Mouse (Mus musculus): ENCODE data around the gene Apon. TPM values are rescaled to one million over a fixed set of nuclear protein-coding genes. Genes with fewer than 3 reads are reported as not detected.

The Apon gene
- polyA plus RNA-seq, 1 experiment = not detected

DNA sequence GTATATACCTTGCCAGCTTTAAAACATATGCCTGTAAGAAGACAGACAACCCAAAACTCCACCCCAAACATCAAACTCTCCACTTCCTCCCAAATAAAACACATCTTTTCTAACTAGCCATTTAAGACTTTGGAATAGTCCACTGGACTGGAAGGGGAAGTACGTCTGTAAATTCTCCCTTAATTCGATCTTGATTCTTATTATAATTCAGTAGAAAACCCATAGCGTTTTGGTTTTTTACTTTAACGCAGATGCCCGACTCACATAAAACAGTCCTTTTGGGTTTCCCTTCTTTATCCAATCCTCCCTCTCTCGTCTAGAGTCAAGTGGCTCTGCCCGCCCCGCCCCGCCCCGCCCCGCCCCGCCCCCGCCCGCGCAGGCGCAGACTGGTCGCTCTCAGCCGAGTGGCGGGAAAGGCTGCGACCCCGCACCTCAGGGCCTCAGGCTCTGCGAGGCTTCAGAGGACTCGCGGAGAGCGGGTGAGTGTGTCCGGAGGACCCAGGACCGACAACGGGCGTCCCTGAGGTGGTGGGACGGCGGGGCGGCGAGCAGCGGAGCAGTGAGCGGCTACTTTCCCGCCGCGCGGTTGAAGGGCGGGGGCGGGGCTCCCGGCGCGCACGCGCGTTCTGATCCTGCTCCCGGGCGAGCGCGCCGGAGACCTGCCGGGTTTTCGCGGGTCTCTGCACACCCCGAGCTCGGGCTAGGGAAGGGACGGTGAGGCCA is 22.0 kb upstream of the Apon start, which contains the start of gene Timeless:
TSS of gene Timeless (plus strand) at position 369 of the 723 bp plus-strand sequence.
- Histone ChIP-seq H3K27ac (ENCODE audit: insufficient read depth, low read depth, low read length) (peak within 1 kb of the TSS; percentile 71), H3K4me3 (ENCODE audit: insufficient read depth, low read length) (peak within 1 kb of the TSS; percentile 82), H3K4me1 (ENCODE audit: control insufficient read depth, insufficient read depth, low read length) (peaks cover 35% of the 10 kb centered on the region)
- TF ChIP-seq POLR2A (IDR thresholded peaks at IDR 0.05; ENCODE audit: borderline replicate concordance, low read depth, low read length) = no peak
- TF ChIP-seq CTCF (IDR thresholded peaks at IDR 0.05; ENCODE audit: low read depth, low read length) = no peak

DNA sequence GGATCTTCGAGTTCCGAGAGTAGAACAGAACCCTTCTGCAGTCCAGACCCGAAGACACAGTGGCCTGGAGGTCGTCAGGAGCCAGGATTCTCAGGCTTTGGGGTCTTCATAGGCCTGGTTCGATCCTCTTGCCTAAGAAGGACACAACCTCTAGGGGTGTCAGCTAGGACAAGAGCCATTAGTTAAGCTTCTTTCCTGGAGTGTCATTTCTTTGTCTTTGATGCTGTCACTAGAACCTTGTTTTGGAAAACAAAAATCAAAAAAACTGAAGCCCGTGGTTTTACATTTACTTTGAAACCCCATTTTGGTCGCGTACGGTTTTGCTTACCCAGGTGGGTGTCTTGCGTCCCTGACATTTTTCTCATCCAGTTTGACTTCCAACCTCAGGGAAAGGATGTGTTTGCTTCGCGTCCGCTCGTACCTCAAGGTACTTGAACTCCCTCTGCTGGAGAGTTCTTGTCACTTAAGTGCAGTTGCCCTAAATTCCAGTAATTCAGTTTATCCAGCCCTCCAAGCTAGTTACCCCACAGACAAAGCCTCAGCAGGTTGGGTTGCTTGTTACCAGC is 21.4 kb upstream of the Apon start:
- H3K4me1 ChIP-seq (ENCODE audit: control insufficient read depth, insufficient read depth, low read length) = peaks cover 33% of the 10 kb centered on the region
- peak overlapping the region; percentile 82 for H3K4me3 ChIP-seq (ENCODE audit: insufficient read depth, low read length)
- no peak for TF ChIP-seq POLR2A (IDR thresholded peaks at IDR 0.05; ENCODE audit: borderline replicate concordance, low read depth, low read length)
- no peak for TF ChIP-seq CTCF (IDR thresholded peaks at IDR 0.05; ENCODE audit: low read depth, low read length)
- H3K27ac ChIP-seq (ENCODE audit: insufficient read depth, low read depth, low read length) = peak overlapping the region; percentile 71

DNA sequence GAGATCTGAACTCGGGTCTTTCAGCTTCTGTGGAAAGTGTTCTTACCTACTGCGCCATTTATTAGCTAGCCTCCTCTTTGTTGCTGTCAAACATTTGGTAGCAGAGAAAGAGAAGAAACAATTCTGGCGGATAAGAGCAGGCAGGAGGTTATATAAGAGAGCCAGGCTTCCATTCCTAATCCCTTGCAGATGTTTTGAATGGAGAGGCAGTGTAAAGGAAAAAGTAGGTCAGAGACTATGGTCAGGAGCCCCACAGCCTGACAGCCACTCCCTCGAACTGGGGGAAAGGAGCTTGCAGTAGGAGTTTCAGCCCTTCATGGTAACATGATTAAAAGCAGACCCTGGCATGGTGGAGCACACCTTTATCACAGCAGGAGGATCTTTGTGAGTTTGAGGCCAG is 17.6 kb upstream of the Apon start:
- Histone ChIP-seq H3K4me1 (ENCODE audit: control insufficient read depth, insufficient read depth, low read length) (peaks cover 31% of the 10 kb centered on the region), H3K27ac (ENCODE audit: insufficient read depth, low read depth, low read length) (no peak overlapping the region), H3K4me3 (ENCODE audit: insufficient read depth, low read length) (no peak overlapping the region)
- TF ChIP-seq POLR2A (IDR thresholded peaks at IDR 0.05; ENCODE audit: borderline replicate concordance, low read depth, low read length) (no peak), CTCF (IDR thresholded peaks at IDR 0.05; ENCODE audit: low read depth, low read length) (no peak)

DNA sequence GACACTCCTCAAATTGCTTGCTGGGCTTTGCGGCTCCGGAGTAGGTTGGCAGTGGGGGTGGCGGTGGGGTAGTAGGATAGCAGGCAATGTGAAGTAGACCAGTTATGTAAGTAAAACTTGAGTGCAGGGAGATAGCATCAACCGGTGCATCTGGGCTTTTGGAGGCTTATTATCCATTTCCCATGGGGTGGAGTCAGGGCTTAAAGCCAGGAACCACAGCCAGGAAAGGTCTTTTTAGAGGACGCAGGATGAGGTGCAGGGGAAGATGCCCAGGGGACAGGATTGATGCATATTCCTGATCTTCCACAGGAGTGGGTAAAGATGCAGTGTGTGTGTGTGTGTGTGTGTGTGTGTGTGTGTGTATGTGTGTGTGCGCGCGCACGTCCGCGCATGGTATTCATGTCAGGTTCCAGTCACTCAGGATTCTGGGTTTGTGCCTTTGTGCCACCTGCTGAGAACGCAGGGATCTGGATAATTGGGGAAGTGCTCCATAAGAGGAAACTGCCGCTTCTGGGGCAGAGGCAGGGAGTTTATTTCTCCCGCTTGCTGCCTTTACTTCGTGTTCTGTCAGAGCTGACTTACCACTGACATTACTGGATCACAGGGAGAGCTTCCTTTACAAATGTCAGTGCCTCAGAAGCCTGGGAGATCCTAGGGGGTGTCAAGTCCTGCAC is 16.0 kb upstream of the Apon start:
- peaks cover 29% of the 10 kb centered on the region for H3K4me1 ChIP-seq (ENCODE audit: control insufficient read depth, insufficient read depth, low read length)
- no peak for TF ChIP-seq POLR2A (IDR thresholded peaks at IDR 0.05; ENCODE audit: borderline replicate concordance, low read depth, low read length)
- TF ChIP-seq CTCF (IDR thresholded peaks at IDR 0.05; ENCODE audit: low read depth, low read length) = no peak
- H3K27ac ChIP-seq (ENCODE audit: insufficient read depth, low read depth, low read length) = peak overlapping the region; percentile 43
- no peak overlapping the region for H3K4me3 ChIP-seq (ENCODE audit: insufficient read depth, low read length)

DNA sequence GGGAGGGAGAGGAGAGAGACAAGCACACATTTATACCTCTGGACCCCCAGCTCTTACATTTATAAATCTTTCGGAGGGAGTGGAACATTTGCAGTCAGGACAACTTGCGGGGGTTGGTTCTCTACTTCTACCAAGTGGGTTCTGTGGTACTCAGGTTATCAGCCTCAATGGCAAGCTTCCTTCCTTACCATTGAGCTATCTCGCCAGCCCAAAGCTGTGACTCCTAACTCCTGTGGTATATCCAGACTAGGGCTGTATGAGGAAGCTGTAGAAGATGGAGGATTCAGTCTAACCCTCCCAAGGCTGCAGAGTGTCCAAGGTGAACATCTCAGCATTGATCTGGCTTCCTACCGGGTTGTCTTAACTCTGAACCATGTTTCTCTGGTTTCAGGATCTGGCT is 14.8 kb upstream of the Apon start:
- peaks cover 22% of the 10 kb centered on the region for H3K4me1 ChIP-seq (ENCODE audit: control insufficient read depth, insufficient read depth, low read length)
- H3K4me3 ChIP-seq (ENCODE audit: insufficient read depth, low read length) = no peak overlapping the region
- H3K27ac ChIP-seq (ENCODE audit: insufficient read depth, low read depth, low read length) = no peak overlapping the region
- TF ChIP-seq POLR2A (IDR thresholded peaks at IDR 0.05; ENCODE audit: borderline replicate concordance, low read depth, low read length) (no peak), CTCF (IDR thresholded peaks at IDR 0.05; ENCODE audit: low read depth, low read length) (no peak)

GRCm38 (mm10) chr10:128240131-128240530 is 13.8 kb upstream of the Apon start:
- no peak overlapping the region for H3K4me3 ChIP-seq (ENCODE audit: insufficient read depth, low read length)
- TF ChIP-seq CTCF (IDR thresholded peaks at IDR 0.05; ENCODE audit: low read depth, low read length) (no peak), POLR2A (IDR thresholded peaks at IDR 0.05; ENCODE audit: borderline replicate concordance, low read depth, low read length) (no peak)
- H3K4me1 ChIP-seq (ENCODE audit: control insufficient read depth, insufficient read depth, low read length) = peaks cover 16% of the 10 kb centered on the region
- no peak overlapping the region for H3K27ac ChIP-seq (ENCODE audit: insufficient read depth, low read depth, low read length)

DNA sequence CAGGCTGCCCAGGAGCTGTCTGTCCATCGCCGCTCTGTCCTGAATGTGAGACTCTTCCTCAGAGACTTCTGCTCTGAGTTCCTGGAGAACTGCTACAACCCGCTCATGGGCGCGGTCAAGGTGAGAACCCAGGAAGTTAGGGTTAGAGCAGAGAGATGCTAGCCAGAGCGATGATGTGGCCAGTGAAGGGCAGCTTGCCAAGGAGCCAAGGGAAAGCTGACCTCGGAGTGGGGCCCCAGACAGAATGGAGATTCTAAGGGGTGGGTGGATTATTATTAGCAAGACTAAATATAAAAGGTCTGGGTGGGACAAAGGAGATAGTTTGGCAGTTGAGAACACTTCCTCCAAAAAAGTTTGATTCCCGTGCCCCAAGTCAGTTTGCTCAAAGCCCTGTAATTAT is 10.6 kb upstream of the Apon start:
- TF ChIP-seq POLR2A (IDR thresholded peaks at IDR 0.05; ENCODE audit: borderline replicate concordance, low read depth, low read length) (no peak), CTCF (IDR thresholded peaks at IDR 0.05; ENCODE audit: low read depth, low read length) (no peak)
- Histone ChIP-seq H3K27ac (ENCODE audit: insufficient read depth, low read depth, low read length) (no peak overlapping the region), H3K4me1 (ENCODE audit: control insufficient read depth, insufficient read depth, low read length) (peaks cover 6% of the 10 kb centered on the region), H3K4me3 (ENCODE audit: insufficient read depth, low read length) (no peak overlapping the region)

DNA sequence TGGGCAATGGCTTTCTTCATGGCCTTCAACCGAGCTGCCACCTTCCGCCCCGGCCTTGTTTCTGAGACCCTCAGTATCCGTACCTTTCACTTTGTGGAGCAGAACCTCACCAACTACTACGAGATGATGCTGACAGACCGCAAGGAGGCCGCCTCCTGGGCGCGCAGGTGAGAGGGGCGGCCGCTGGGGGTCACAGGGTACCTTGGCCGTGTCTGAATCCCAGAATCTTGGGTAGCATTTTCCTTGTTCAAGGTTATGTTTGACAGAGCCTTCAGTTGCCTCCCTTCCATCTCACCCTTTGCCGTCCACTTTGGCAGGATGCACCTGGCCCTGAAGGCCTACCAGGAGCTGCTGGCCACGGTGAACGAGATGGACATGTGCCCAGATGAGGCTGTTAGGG is 9.8 kb upstream of the Apon start:
- Histone ChIP-seq H3K4me1 (ENCODE audit: control insufficient read depth, insufficient read depth, low read length) (0 out of 2 replicates have a peak, but pooled peaks cover under 1% of the 10 kb centered on the region), H3K27ac (ENCODE audit: insufficient read depth, low read depth, low read length) (no peak overlapping the region), H3K4me3 (ENCODE audit: insufficient read depth, low read length) (no peak overlapping the region)
- TF ChIP-seq POLR2A (IDR thresholded peaks at IDR 0.05; ENCODE audit: borderline replicate concordance, low read depth, low read length) (no peak), CTCF (IDR thresholded peaks at IDR 0.05; ENCODE audit: low read depth, low read length) (no peak)

DNA sequence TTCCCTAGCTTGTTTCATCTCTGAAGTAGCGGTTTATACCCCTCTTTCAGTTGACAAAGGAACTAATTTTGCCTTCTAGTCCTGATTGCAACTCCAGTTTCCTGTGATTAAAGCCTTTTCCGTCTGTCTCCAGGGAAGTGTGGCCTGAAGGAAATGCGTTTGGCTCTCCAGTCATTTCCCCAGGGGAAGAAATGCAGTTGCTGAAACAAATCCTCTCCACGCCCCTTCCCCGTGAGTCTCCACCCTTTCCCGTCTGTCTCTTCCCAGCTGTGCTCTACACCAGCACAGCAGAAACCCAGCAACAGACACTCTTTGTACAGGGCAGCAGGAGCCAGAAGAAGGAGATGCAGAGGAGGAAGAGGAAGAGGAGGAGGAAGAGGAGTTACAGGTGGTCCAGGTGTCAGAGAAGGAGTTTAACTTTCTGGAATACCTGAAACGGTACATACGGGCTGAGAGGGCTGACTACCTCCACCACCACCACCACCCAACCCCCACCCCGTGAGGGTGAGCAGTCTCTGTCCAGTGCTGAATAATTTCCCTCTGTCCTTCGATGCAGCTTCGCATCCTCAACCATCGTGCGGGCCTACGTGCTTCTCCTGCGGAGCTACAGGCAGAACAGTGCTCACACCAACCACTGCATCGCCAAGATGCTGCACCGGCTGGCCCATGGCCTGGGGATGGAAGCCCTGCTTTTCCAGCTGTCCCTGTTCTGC is 6.7 kb upstream of the Apon start:
- Histone ChIP-seq H3K4me1 (ENCODE audit: control insufficient read depth, insufficient read depth, low read length) (no peaks in the 10 kb centered on the region), H3K27ac (ENCODE audit: insufficient read depth, low read depth, low read length) (no peak overlapping the region), H3K4me3 (ENCODE audit: insufficient read depth, low read length) (no peak overlapping the region)
- TF ChIP-seq POLR2A (IDR thresholded peaks at IDR 0.05; ENCODE audit: borderline replicate concordance, low read depth, low read length) (no peak), CTCF (IDR thresholded peaks at IDR 0.05; ENCODE audit: low read depth, low read length) (no peak)

Data from bone marrow macrophage, adult 2 months (primary cell).